Mouse (Mus musculus) spleen, adult 2 months (tissue): ENCODE measurements around the gene Tbc1d9b.

ENCODE experiments used
- CTCF ChIP-seq: fragments of 200-500 bp; IDR thresholded peaks from 2 replicates; pipeline ENCODE4 v1.5.1; 2011; ENCODE audit warnings: mild to moderate bottlenecking, inconsistent platforms; ENCODE audit not compliant: insufficient read depth, insufficient read length, insufficient replicate concordance; ENCODE audit errors: extremely low read depth
- POLR2A ChIP-seq: fragments of 200-500 bp; IDR thresholded peaks from 2 replicates; pipeline ENCODE4 v1.6.1; 2011; ENCODE audit warnings: low read depth, low read length, inconsistent platforms

- no peak for TF ChIP-seq CTCF
- no peak for TF ChIP-seq POLR2A
Observed at GRCm38 (mm10) chr11:50155785-50156184, 24.6 kb downstream of the Tbc1d9b start.
